Mouse (Mus musculus) neural tube, embryonic 14.5 days (tissue): ENCODE measurements around the gene Rnf187. TPM values are rescaled to one million over a fixed set of nuclear protein-coding genes. Genes with fewer than 3 reads are reported as not detected.

Experiments
- ATAC-seq: fragments of 200-750 bp; cut with Nextera tagmentation; 2 replicates; pipeline ENCODE4 v1.8.0; 2017; ENCODE audit warnings: low read depth, mild to moderate bottlenecking, moderate TSS enrichment, moderate library complexity
- H3K27ac ChIP-seq: fragments of 300-500 bp; sonication (generic); 2 replicates; pipeline ENCODE4 v1.5.1; 2014; ENCODE audit warnings: low read depth, mild to moderate bottlenecking, control low read depth, low read length, moderate library complexity, mixed read lengths
- H3K27me3 ChIP-seq: fragments of 300-500 bp; sonication (generic); 2 replicates; pipeline ENCODE4 v1.6.1; 2014; ENCODE audit warnings: low read length; ENCODE audit not compliant: control insufficient read depth, insufficient read depth
- H3K36me3 ChIP-seq: fragments of 300-500 bp; sonication (generic); 2 replicates; pipeline ENCODE4 v1.6.1; 2014; ENCODE audit warnings: low read length, mixed read lengths; ENCODE audit not compliant: control insufficient read depth, insufficient read depth
- H3K4me1 ChIP-seq: fragments of 300-500 bp; sonication (generic); 2 replicates; pipeline ENCODE4 v1.6.1; 2014; ENCODE audit warnings: low read length; ENCODE audit not compliant: control insufficient read depth, insufficient read depth
- H3K4me2 ChIP-seq: fragments of 300-500 bp; sonication (generic); 2 replicates; pipeline ENCODE4 v1.6.1; 2014; ENCODE audit warnings: mild to moderate bottlenecking, low read depth, low read length, control low read depth
- H3K4me3 ChIP-seq: fragments of 300-500 bp; sonication (generic); 2 replicates; pipeline ENCODE4 v1.5.1; 2014; ENCODE audit warnings: low read depth, low read length, control low read depth, mixed read lengths
- H3K9ac ChIP-seq: fragments of 300-500 bp; sonication (generic); replicated peaks from 2 replicates; pipeline ENCODE4 v1.6.1; 2014; ENCODE audit warnings: low read depth, mild to moderate bottlenecking, control low read depth, low read length, mixed read lengths
- H3K9me3 ChIP-seq: fragments of 300-500 bp; sonication (generic); 2 replicates; pipeline ENCODE4 v1.6.1; 2016; ENCODE audit warnings: low read length; ENCODE audit not compliant: control insufficient read depth
- WGBS: fragments of 180-500 bp; shearing (Covaris S2); extraction: QIAGEN DNeasy Blood & Tissue Kit; methylation state at CpG from one replicate; pipeline ENCODE4 v1.1.7; 2014; 5-methylcytosine and 5-hydroxymethylcytosine counted together
- polyA plus RNA-seq: library from polyadenylated mRNA; unstranded; fragments of >200 nt; fragmentation: Nextera tagmentation; extraction: Ambion mirVana; gene quantifications from 2 replicates; pipeline ENCODE4 v1.2.1, GENCODE M21; 2014

Gene Rnf187
- polyA plus RNA-seq, 1 experiment from 2014 or later, result 661 TPM

- Histone ChIP-seq H3K4me3 (no peak overlapping the region), H3K36me3 (no peaks in the 10 kb centered on the region; the same call in 1 of the 2 replicates), H3K9me3 (no peaks in the 10 kb centered on the region), H3K9ac (no peak overlapping the region), H3K4me2 (no peak overlapping the region), H3K4me1 (no peaks in the 10 kb centered on the region), H3K27me3 (no peaks in the 10 kb centered on the region), H3K27ac (no peak overlapping the region)
- ATAC-seq, result no peak
- WGBS, result 94% methylated on average over 8 of the region's 8 CpGs
These were observed 30.3 kb upstream of the Rnf187 start for GRCm38 (mm10) chr11:58969027-58969426.

DNA sequence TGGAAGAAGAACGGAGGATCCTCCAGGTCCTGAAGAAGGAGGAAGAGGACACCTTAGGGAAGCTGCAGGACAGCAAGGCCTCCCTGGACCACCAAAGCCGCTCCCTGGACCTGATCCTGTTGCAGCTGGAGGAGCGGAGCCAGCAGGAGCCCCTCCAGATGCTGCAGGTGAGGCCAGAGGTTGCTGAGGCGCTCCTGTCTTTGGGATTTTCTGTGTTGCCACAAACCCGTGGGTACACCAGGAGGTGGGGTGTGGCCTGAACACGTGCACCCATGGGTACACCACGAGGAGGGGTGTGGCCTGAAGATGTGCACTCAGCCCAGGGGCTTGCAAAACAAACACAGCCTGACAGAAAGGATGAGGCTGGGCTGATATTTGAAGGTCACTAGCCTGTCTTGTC lies 29.8 kb upstream of the Rnf187 start:
- H3K27me3 ChIP-seq, result no peaks in the 10 kb centered on the region
- ATAC-seq, result no peak
- H3K4me1 ChIP-seq, result no peaks in the 10 kb centered on the region
- no peak overlapping the region for H3K4me2 ChIP-seq
- H3K36me3 ChIP-seq, result no peaks in the 10 kb centered on the region; the same call in 1 of the 2 replicates
- no peaks in the 10 kb centered on the region for H3K9me3 ChIP-seq
- H3K9ac ChIP-seq, result no peak overlapping the region
- H3K27ac ChIP-seq, result no peak overlapping the region
- 88% methylated on average over 7 of the region's 7 CpGs for WGBS
- no peak overlapping the region for H3K4me3 ChIP-seq

GRCm38 (mm10) chr11:58967346-58967745 lies 28.6 kb upstream of the Rnf187 start:
- no peaks in the 10 kb centered on the region for H3K9me3 ChIP-seq
- H3K4me2 ChIP-seq, result no peak overlapping the region
- no peak overlapping the region for H3K9ac ChIP-seq
- no peaks in the 10 kb centered on the region for H3K27me3 ChIP-seq
- H3K27ac ChIP-seq, result no peak overlapping the region
- no peak for ATAC-seq
- WGBS, result 93% methylated on average over 1 of the region's 1 CpGs
- H3K4me1 ChIP-seq, result no peaks in the 10 kb centered on the region
- no peaks in the 10 kb centered on the region; the same call in 1 of the 2 replicates for H3K36me3 ChIP-seq
- H3K4me3 ChIP-seq, result no peak overlapping the region

DNA sequence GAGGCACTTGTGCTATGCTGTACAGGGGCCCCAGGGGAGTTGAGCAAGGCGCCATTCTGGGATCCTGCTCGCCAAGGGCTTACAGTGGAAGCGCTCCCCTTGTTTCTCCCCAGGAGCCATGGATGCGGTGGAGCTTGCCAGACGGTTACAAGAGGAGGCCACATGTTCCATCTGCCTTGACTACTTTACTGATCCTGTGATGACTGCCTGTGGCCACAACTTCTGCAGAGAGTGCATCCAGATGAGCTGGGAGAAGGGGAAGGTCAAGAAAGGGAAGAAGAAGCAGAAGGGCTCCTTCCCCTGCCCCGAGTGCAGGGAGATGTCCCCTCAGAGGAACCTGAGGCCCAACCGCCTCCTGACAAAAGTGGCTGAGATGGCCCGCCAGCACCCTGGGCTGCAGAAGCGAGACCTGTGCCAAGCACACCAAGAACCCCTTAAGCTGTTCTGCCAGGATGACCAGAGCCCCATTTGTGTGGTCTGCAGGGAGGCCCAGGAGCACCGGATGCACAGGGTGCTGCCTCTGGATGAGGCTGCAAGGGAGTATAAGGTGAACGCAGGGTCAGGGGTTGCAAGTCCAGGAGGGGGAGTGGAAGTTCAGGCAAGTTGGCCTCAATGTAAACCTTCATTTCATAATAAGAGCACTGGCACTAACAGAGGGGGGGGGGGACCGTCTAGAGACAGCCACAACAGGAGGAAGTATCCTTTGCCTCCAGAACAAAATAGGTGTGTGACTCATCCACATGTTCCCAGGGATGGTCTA lies 26.5 kb upstream of the Rnf187 start:
- Histone ChIP-seq H3K36me3 (no peaks in the 10 kb centered on the region; the same call in 1 of the 2 replicates), H3K9me3 (no peaks in the 10 kb centered on the region), H3K4me3 (no peak overlapping the region), H3K27me3 (no peaks in the 10 kb centered on the region), H3K9ac (no peak overlapping the region), H3K27ac (no peak overlapping the region), H3K4me1 (no peaks in the 10 kb centered on the region), H3K4me2 (no peak overlapping the region)
- WGBS, result 48% methylated on average over 12 of the region's 12 CpGs
- ATAC-seq, result no peak

- H3K36me3 ChIP-seq, result no peaks in the 10 kb centered on the region; the same call in 1 of the 2 replicates
- H3K4me2 ChIP-seq, result no peak overlapping the region
- H3K9me3 ChIP-seq, result no peaks in the 10 kb centered on the region
- WGBS, result 88% methylated on average over 7 of the region's 7 CpGs
- no peak overlapping the region for H3K4me3 ChIP-seq
- no peaks in the 10 kb centered on the region for H3K27me3 ChIP-seq
- no peak overlapping the region for H3K9ac ChIP-seq
- ATAC-seq, result no peak
- no peak overlapping the region for H3K27ac ChIP-seq
- peaks cover 6% of the 10 kb centered on the region; the same call in 1 of the 2 replicates for H3K4me1 ChIP-seq
These were observed 25.5 kb upstream of the Rnf187 start for GRCm38 (mm10) chr11:58964216-58964615.

DNA sequence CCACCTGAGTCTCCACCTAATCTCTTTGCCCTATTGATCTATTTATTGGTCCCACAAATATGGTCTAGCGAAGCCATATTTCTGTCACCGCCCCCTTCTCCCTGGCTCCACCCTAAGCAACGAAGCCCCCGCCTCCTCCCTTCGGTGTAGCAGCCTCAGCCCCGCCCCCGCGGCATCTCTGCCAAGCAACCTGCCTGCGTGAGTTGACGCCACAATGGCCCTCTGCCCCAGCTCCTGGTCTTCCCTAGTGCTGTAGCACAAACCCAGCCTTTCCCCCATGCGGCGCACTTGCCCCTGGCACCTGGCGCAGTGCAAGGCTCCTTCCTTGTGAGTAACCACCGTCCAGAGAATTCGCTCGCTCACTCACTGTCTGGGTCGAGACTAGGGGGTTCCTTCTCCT lies 24.8 kb upstream of the Rnf187 start:
- Histone ChIP-seq H3K9ac (no peak overlapping the region), H3K4me2 (no peak overlapping the region), H3K4me3 (no peak overlapping the region), H3K27ac (no peak overlapping the region), H3K36me3 (no peaks in the 10 kb centered on the region; the same call in 1 of the 2 replicates), H3K27me3 (no peaks in the 10 kb centered on the region), H3K4me1 (peaks cover 6% of the 10 kb centered on the region; the same call in 1 of the 2 replicates), H3K9me3 (no peaks in the 10 kb centered on the region)
- WGBS, result 35% methylated on average over 17 of the region's 17 CpGs
- no peak for ATAC-seq

DNA sequence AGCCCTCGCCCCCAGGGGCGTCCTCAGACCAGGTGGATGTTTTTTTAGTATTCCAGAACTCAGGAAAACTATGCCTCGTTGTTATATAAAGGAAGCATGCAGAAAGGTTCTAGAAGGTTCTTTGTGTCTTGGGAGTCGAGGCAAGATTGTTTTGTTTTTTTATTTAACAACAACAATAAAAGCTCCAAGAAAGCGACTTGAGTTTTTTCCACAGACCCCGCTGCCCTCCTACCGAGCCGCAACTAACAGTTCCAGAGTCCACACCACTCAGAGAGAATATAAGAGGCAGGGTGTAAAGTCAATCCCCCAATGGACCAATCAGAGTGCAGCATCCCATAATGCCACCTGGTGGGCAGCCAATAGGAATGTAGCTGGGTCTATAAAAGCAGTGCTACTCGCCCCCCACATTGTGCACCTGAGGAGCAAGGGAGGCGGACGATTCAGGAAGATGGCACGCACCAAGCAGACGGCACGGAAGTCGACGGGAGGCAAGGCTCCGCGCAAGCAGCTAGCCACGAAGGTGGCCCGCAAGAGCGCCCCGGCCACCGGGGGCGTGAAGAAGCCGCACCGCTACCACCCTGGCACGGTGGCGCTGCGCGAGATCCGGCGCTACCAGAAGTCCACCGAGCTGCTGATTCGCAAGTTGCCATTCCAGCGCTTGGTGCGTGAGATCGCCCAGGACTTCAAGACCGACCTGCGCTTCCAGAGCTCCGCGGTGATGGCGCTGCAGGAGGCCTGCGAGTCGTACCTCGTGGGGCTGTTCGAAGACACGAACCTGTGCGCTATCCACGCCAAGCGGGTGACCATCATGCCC lies 22.9 kb upstream of the Rnf187 start:
- H3K36me3 ChIP-seq, result no peaks in the 10 kb centered on the region
- H3K4me3 ChIP-seq, result no peak overlapping the region
- H3K4me1 ChIP-seq, result peaks cover 22% of the 10 kb centered on the region
- 64% methylated on average over 50 of the region's 50 CpGs for WGBS
- ATAC-seq, result no peak
- H3K27ac ChIP-seq, result no peak overlapping the region
- no peak overlapping the region for H3K4me2 ChIP-seq
- H3K9me3 ChIP-seq, result no peaks in the 10 kb centered on the region
- H3K27me3 ChIP-seq, result no peaks in the 10 kb centered on the region
- H3K9ac ChIP-seq, result no peak overlapping the region

- Histone ChIP-seq H3K4me3 (peak overlapping the region; percentile 45), H3K9ac (peak overlapping the region; percentile 58), H3K4me1 (peaks cover 22% of the 10 kb centered on the region), H3K4me2 (peak overlapping the region; percentile 79), H3K9me3 (no peaks in the 10 kb centered on the region), H3K27me3 (no peaks in the 10 kb centered on the region), H3K27ac (peak overlapping the region; percentile 79), H3K36me3 (no peaks in the 10 kb centered on the region)
- peak; percentile 84 for ATAC-seq
- 2% methylated on average over 40 of the region's 40 CpGs for WGBS
These were observed 21.3 kb upstream of the Rnf187 start for GRCm38 (mm10) chr11:58959921-58960465.
